Mouse (Mus musculus) 3T3-L1 (cell line): Measurements from ENCODE around the gene Olfr153.
"Not testable (repeated sequence)": the region's sequence is repeated elsewhere in the genome, so short reads cannot be mapped to it uniquely, and the experiment has no call there.

Source experiments
- DNase-seq: peaks from one replicate; pipeline ENCODE4 v3.0.0-alpha.2; 2015; ENCODE audit warnings: low read depth, low spot score

The Olfr153 gene

GRCm38 (mm10) chr2:87531496-87531895, at the start of gene Olfr153:
Gene Olfr153 (plus strand): TSS chr2:87531796.
- DNase-seq = no peak

- no peak for DNase-seq
Observed at GRCm38 (mm10) chr2:87482276-87482675, 49.3 kb upstream of the Olfr153 start.

- not testable (repeated sequence) for DNase-seq
Observed at GRCm38 (mm10) chr2:87496993-87497392, 34.6 kb upstream of the Olfr153 start, which contains the start of gene Pramel7. Gene Pramel7 (minus strand): TSS chr2:87497093.

- DNase-seq = no peak
Observed at GRCm38 (mm10) chr2:87506265-87506664, 25.3 kb upstream of the Olfr153 start, which contains the start of gene Pramel6. Gene Pramel6 (plus strand): TSS chr2:87506565.

GRCm38 (mm10) chr2:87515046-87515445, 16.6 kb upstream of the Olfr153 start:
- no peak for DNase-seq

GRCm38 (mm10) chr2:87515457-87516060, 16.0 kb upstream of the Olfr153 start:
- no peak for DNase-seq

- no peak for DNase-seq
Observed at GRCm38 (mm10) chr2:87516581-87516980, 15.0 kb upstream of the Olfr153 start.

- no peak for DNase-seq
Observed at GRCm38 (mm10) chr2:87520651-87521050, 10.9 kb upstream of the Olfr153 start.

GRCm38 (mm10) chr2:87525899-87526616, 5.5 kb upstream of the Olfr153 start:
- not testable (repeated sequence) for DNase-seq

GRCm38 (mm10) chr2:87534826-87535225, 3.2 kb downstream of the Olfr153 start:
- DNase-seq = no peak

- DNase-seq = no peak
Observed at GRCm38 (mm10) chr2:87545442-87545841, 13.8 kb downstream of the Olfr153 start, which contains the start of gene Olfr1128. Gene Olfr1128 (minus strand): TSS chr2:87545542.

GRCm38 (mm10) chr2:87573602-87574001, 42.0 kb downstream of the Olfr153 start, which contains the start of gene Olfr1129:
Gene Olfr1129 (plus strand): TSS chr2:87573902.
- DNase-seq = not testable (repeated sequence)
